Mouse (Mus musculus): Measurements from ENCODE around the gene Olfr549.

DNA sequence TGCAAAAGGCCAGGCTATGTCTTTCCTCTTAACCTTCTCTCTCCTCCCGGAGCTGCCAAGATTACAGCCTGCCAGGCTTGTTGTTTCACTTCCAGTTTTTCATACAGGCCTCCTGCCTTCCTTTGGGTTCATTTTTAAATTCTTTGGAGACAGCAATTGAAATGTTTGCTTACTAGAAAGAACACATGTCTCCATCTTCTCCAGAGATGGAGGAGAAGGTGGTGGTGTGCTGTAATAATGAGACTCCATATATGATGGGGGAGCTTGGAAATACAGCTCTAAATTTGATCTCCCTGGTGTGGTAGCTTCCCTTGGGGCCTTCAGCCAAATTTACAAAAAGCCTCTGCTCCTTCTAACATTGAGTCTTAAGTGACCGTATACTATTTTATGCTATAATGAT lies 9.1 kb upstream of the Olfr549 start, which contains the start of gene Olfr548-ps1:
- TF ChIP-seq CTCF (IDR thresholded peaks at IDR 0.05; ENCODE audit: extremely low read depth, insufficient read depth, low read length) (no peak), POLR2A (IDR thresholded peaks at IDR 0.05; ENCODE audit: extremely low read depth, insufficient read depth, low read length) (no peak)
